Mouse (Mus musculus) brain, embryonic 18.5 days (tissue): Measurements from ENCODE around the gene Vmn1r236.
A peak's percentile ranks its signal among the peaks of the same experiment; 100 is the strongest.

Source experiments
- DNase-seq: peaks from one replicate; pipeline ENCODE4 v3.0.0-alpha.2; 2012; ENCODE audit warnings: low read depth, low spot score

Vmn1r236 gene

GRCm38 (mm10) chr17:21282642-21283041 lies at the start of gene Vmn1r236:
Gene Vmn1r236, plus strand, starts transcription at chr17:21282942.
- DNase-seq = no peak

DNA sequence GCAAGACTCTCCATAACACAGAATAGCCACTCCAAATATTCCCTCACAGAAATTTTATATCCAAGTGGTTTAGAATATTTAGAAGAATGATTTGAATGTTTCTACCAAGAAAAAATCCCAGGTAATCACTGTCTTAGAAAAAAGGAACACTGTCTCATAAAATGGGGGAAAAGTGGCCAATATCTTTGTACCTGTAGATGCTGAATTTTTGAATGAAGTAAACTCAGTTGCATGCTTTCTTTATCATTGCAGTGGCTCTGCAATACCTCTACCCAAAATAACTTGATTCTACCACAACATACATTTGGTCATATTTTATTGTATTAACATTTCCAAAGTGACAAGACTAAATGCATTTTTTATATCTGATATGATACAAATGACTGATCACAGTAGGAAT lies 26.6 kb upstream of the Vmn1r236 start, which contains the start of gene Vmn1r235:
Gene Vmn1r235, plus strand, starts transcription at position 301 of the 400 bp plus-strand sequence.
- no peak for DNase-seq

DNA sequence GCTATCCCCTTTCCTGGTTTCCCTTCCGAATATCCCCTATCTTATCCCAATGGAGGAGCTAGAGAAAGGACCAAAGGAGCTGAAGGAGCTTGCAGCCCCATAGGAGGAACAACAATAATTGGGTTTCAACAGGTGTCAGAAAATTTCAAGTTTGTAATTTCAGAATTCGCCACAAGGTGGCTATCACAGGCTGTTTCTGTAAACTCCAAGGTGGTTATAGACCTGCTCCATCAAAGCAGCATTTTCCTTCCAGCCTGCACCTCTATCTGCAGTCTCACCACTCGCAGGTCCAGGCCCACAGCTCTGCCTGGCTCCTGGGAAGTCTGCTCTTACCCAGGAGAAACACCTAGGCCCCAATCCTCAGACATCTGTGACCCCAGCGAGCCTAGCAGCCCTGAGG lies 10.6 kb upstream of the Vmn1r236 start:
- peak; percentile 1 for DNase-seq

DNA sequence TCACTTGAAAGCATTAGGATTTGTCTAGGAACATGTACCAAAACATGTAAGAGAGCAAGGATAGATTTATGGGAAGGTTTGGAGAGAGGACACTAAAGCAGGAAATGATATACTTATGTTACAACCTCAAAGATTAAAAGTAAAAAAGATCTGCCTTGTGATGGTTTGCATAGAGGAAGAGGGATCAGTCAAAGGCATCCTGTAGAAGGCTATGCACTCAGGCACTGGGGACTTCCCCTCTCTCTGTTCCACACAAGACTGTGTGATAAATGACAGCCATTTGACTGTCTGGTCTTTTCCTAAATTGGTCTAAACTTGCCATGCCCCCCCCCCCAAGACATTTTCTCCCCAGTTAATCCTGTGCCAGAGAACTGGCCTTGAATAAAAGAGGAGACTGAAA lies 1.7 kb downstream of the Vmn1r236 start:
- DNase-seq = no peak

GRCm38 (mm10) chr17:21289695-21290094 lies 7.0 kb downstream of the Vmn1r236 start:
- DNase-seq = no peak

DNA sequence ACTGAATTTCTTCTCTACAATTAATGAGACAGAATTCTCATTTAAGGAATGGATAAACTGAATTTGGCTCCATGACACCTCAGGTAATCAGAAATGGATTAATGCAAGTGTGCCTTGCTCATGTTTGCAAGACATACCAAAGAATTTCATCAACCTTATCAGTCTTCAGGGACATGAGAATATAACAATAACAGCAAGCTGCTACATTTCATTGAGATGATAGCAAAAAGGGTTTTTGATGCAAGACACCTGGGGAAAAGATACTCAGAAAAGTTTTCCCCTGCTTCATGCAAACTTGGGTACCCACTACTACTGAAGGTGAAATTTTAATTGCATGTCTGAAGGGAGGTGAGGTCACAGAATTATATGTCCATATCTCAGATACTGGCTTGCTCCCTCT lies 28.8 kb downstream of the Vmn1r236 start, which contains the start of gene Vmn1r237:
Gene Vmn1r237, plus strand, starts transcription at position 301 of the 400 bp plus-strand sequence.
- DNase-seq = no peak
